Mouse (Mus musculus) CH12.LX (cell line): ENCODE data around the gene Psmd13.

Experiments used
- BHLHE40 ChIP-seq: IDR thresholded peaks from 2 replicates; pipeline ENCODE4 v1.6.1; 2011; ENCODE audit warnings: mild to moderate bottlenecking, low read depth, low read length, improper control_type of control experiment
- CHD2 ChIP-seq: IDR thresholded peaks from 2 replicates; pipeline ENCODE4 v1.6.1; 2011; ENCODE audit warnings: low read length, improper control_type of control experiment
- E2F4 ChIP-seq: IDR thresholded peaks from 2 replicates; pipeline ENCODE4 v1.6.1; 2011; ENCODE audit warnings: low read depth, low read length, improper control_type of control experiment; ENCODE audit not compliant: insufficient replicate concordance

DNA sequence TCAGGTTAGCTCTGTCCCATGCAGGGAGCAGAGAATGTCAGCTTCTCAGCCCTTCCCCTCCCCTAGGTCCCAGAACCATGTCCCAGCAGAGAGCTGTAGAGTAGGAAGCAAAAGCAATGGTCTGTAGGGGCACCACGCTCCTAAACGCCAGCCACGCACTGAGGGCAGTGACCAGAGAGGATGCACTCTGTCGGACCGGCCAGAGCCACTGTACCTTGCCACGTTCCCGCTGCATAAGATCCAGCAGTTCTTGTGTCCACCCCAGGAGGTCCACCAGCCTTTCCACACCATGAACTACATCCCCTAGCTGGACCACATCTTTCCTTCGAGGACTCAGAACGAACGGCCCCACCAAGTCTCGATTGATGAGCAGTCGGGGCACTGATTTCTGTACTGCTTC is 17.0 kb upstream of the Psmd13 start:
- TF ChIP-seq CHD2 = no peak
- TF ChIP-seq E2F4 = no peak
- TF ChIP-seq BHLHE40 = no peak
